Mouse (Mus musculus): Measurements from ENCODE around the gene Chchd10. TPM values are rescaled to one million over a fixed set of nuclear protein-coding genes. Genes with fewer than 3 reads are reported as not detected.

Gene Chchd10
- total RNA-seq, 2 experiments from 2014 or later = 286 to 309 TPM

DNA sequence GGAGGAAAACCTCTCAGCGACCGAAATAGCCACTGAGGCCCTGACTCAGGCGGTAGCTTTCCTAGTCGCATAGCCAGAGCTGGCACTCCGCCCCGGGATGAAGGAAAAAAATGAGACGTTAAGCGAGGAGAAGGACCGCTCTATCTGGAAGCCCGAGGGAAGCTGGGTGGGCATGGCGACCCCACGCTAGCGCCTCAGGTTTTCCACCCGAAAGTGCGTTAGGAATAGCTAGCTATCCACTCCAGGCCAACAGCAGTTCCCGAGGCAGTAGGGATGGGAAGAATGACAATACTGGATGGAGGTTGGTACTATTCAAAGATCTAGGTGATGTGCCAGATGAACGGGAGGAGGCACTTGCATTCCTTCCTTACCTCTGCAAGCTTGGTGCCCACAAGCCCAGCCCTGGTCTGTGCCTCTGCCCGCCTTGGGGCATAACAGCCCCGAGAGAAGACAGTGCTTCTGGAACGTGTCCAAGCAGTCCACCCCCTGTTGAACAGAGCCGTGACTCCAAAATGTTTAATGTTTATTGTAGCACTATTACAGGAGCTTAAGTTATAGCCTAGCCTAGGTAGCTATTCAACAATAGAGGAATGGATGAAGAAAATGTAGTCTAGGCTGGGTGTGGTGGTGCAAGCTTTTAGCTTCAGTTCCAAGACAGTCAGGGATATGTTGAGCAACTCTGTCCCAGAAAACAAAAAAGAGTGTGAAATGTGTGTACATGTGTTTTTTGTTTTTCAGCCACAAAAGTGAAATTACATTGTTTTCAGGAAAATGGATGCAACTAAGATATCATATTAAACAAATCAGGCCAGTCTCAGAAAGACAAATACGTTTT is 11.0 kb upstream of the Chchd10 start:
- DNase-seq (ENCODE audit: low spot score in 2 of 2) = no peak

GRCm38 (mm10) chr10:75924324-75924723 is 8.6 kb upstream of the Chchd10 start:
- no peak for DNase-seq (ENCODE audit: low spot score in 2 of 2)

DNA sequence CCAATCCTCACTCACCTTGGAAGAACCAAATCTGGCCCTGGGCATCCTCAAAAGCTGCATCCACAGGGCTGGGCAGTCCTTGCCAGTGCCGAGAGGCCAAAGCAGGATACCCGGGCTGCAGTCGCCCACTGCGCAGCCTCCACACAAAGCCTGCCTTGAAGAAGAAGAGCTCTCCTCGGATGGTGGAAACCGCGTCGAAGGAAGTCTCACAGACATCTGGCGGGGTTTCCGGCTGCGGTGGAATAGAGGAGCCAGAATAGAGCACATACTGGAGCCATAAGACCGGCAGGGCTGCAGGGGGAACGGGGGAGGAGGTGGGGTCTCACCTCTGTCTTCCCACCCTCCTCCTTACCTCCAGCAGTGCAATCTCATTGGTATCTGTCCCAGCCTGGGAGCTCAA is 6.5 kb upstream of the Chchd10 start:
- DNase-seq (ENCODE audit: low spot score in 2 of 2) = no peak

GRCm38 (mm10) chr10:75930304-75930703 is 2.6 kb upstream of the Chchd10 start:
- DNase-seq (ENCODE audit: low spot score in 2 of 2) = no peak

GRCm38 (mm10) chr10:75931311-75931710 is 1.6 kb upstream of the Chchd10 start:
- no peak for DNase-seq (ENCODE audit: low spot score in 2 of 2)

- peak in 1 of 2 experiments; percentile 29 for DNase-seq (ENCODE audit: low spot score in 2 of 2)
Measured at GRCm38 (mm10) chr10:75932081-75932678, 750 bp upstream of the Chchd10 start.

DNA sequence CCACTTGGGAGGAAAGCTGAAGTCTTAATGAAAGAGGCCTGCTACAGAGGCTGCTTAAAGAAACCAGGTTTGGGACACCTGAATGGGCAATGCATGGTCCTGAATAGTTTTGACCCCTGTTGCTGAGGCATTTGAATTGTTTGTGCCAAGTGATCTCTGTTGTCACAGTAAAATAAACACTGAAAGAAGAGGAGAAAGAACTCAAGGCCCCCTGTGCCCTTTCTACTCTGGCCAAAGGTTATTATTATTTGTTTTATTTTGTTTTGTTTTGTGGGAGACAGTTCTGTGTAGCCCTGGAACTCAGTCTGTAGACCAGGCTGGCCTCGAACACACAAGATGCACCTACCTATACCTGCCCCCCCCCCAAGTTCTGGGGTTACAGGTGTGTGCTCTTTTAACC is 2.1 kb downstream of the Chchd10 start:
- DNase-seq (ENCODE audit: low spot score in 2 of 2) = no peak

- DNase-seq (ENCODE audit: low spot score in 2 of 2) = peak; percentile 65 to 73
Measured at GRCm38 (mm10) chr10:75935680-75936541, 3.0 kb downstream of the Chchd10 start, which contains the start of gene Mmp11. Gene Mmp11 (minus strand): TSS chr10:75936496.

- DNase-seq (ENCODE audit: low spot score in 2 of 2) = no peak
Measured at GRCm38 (mm10) chr10:75936909-75937667, 4.2 kb downstream of the Chchd10 start.

GRCm38 (mm10) chr10:75937851-75938643 is 5.1 kb downstream of the Chchd10 start:
- DNase-seq (ENCODE audit: low spot score in 2 of 2) = no peak

GRCm38 (mm10) chr10:75939481-75940234 is 6.7 kb downstream of the Chchd10 start:
- DNase-seq (ENCODE audit: low spot score in 2 of 2) = no peak

DNA sequence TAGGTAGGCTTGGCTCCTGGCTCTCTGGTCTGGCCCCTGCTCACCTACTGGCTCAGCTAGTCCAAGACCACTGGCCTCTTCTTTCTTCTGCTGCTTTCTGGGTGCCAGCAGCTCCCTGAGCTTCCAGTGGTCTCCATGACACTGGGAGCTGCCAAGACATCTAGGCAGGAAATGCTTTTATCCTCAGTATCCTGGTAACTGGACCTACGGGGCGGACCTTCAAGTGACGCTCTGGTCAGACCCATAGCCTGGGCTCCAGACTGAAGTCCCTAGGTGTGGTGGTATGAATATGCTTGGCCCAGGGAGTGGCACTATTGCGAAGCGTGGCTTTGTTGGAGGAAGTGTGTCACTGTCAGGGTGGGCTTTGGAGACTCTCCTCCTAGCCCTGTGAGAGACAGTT is 7.6 kb downstream of the Chchd10 start, which contains the start of gene Gm867:
Gene Gm867 (minus strand): TSS at position 153 of the 400 bp plus-strand sequence.
- DNase-seq (ENCODE audit: low spot score in 2 of 2) = no peak

DNA sequence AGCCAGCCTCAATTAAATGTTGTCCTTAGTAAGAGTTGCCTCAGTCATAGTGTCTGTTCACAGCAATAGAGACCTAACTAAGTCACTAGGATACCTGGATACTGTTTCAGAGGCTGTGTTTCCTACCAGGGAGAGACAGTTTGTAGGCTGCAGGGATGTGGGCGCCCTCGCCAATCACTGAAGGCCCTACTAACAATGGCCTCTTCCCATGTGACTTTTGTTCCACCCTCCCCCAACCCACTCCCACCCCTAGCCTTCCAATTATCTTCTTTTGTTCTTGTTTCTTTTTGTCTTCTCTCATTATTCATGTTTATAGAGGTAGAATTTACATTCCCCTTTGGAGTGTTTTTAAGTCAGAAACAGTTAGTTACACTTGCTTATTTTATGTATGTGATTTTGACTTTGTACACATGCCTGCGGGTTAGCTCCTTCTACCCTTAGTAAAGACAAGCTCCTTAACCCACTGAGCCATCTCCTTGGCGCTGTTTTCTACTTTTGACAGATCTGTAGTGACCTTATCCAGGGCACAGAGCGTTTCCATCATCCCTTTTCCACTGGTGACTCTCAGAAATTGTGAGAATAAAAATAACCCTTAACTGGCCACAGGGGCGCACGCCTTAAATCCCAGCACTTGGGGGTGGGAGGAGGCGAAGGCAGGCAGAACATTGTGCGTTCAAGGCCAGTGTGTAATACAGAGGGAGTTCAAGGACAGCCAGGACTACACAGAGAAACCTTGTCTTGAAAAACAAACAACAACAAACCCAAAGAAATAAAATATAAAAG is 8.3 kb downstream of the Chchd10 start:
- DNase-seq (ENCODE audit: low spot score in 2 of 2) = no peak

DNA sequence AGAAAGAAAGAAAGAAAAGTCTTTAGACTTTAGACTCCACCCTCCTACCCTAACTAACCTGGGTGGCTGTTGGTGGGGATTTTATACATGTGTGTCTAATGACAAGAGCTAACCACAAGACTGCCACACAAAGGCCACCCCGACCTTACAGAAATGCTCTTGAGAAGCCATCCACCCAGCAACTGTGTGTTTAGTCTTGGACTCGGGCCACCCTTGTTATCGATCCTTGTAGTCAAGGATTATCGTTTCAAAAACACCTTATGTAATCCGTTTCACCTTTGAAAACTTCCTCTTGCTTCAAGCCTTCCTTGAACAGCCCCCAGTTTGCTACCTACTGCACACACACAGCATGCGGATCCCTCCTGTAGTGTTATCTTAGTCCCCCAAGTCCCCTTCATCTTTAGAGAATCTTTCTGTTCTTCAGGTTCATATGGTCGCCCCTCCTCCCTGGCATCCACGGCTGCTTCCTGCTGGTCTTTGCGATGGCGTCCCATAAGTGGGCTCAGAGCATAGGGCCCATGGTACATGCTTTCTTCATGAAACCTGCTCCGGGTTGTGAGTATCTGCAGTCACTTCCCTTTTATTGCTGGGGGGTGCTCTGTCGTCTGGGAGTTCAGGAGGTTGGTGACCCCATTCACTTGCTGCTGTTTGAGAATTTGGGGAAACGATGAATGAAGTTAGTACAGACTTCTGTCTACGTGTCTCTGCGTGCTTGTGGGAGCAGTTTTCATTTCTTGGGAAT is 10.0 kb downstream of the Chchd10 start, which contains the start of gene Vpreb3:
Gene Vpreb3 (plus strand): TSS at position 322 of the 742 bp plus-strand sequence.
- DNase-seq (ENCODE audit: low spot score in 2 of 2) = no peak

- no peak for DNase-seq (ENCODE audit: low spot score in 2 of 2)
Measured at GRCm38 (mm10) chr10:75944066-75944772, 11.3 kb downstream of the Chchd10 start.

DNA sequence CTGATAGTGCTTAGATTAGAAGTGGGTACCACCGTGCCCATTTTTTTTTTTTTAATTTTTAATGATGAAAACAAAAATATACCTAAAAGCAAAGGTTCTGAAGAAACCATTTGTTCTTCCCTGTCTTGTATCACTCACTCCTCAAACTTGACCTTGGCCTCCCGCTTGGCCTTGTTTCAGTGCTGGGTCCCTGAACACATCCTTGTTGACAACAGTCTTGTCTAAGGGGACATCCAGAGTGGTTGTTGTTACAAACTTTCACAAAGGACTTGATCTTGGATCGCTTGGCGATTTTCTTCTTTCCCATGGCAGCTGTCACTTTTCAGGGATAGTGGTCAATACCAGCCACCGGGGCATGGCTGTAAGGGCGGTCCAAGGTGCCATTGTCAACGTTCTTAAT is 12.3 kb downstream of the Chchd10 start:
- DNase-seq (ENCODE audit: low spot score in 2 of 2) = no peak

DNA sequence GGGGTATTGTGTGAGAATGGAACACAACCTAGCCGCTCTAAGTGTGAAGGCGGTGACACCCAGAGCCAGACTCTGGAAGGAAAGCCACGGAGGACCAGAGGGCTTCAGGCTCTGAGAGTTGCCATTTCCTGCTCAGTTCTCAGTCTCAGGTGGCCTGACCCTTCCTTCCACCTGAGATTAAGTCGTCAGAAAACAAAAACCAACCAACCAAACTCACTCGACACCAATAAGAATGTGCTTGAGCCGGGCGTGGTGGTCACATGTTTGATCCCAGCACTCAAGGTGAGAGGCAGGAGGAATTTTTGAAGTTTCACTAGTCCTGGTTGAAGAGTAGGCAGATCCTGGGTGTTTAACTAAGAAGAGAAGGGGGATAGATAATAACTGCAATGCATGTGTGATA is 13.0 kb downstream of the Chchd10 start:
- no peak for DNase-seq (ENCODE audit: low spot score in 2 of 2)
